Mouse (Mus musculus): ENCODE measurements around the gene Def8. TPM values are rescaled to one million over a fixed set of nuclear protein-coding genes. Genes with fewer than 3 reads are reported as not detected.
"Not testable (repeated sequence)": the region's sequence is repeated elsewhere in the genome, so short reads cannot be mapped to it uniquely, and the experiment has no call there.

Def8 gene
- total and polyA plus RNA-seq, 3 experiments = 12.6 to 18.6 (median 16.7) TPM

GRCm38 (mm10) chr8:123428939-123429721 is 5.8 kb downstream of the Def8 start:
- peaks cover 4% of the 10 kb centered on the region for H3K27me3 ChIP-seq (ENCODE audit: insufficient read depth, low read length)
- DNase-seq (ENCODE audit: low spot score) = no peak
- H3K4me1 ChIP-seq (ENCODE audit: insufficient read depth, low read depth, low read length) = no peaks in the 10 kb centered on the region
- TF ChIP-seq GATA1 (IDR thresholded peaks at IDR 0.05; ENCODE audit: borderline replicate concordance, low read length) (no peak), GATA2 (IDR thresholded peaks at IDR 0.05; ENCODE audit: borderline replicate concordance, low read depth, low read length) (no peak), CTCF (IDR thresholded peaks at IDR 0.05; ENCODE audit: low read depth, low read length) (no peak), POLR2AphosphoS5 (IDR thresholded peaks at IDR 0.05; ENCODE audit: insufficient replicate concordance, low read depth, low read length) (no peak), TAL1 (conservative IDR thresholded peaks at IDR 0.05; ENCODE audit: low read depth, low read length) (no peak)
- no peaks in the 10 kb centered on the region for H3K36me3 ChIP-seq (replicated peaks)
- no peaks in the 10 kb centered on the region for H3K9me3 ChIP-seq (replicated peaks)
- no peak for ATAC-seq (ENCODE audit: extremely low read depth, insufficient number of reproducible peaks, low FRiP score, poor library complexity, severe bottlenecking)
- H3K4me3 ChIP-seq (ENCODE audit: low read depth, low read length) = no peak overlapping the region

- not testable (repeated sequence) for H3K4me3 ChIP-seq (ENCODE audit: low read depth, low read length); ATAC-seq (ENCODE audit: extremely low read depth, insufficient number of reproducible peaks, low FRiP score, poor library complexity, severe bottlenecking); H3K36me3 ChIP-seq (replicated peaks); H3K9me3 ChIP-seq (replicated peaks); H3K27me3 ChIP-seq (ENCODE audit: insufficient read depth, low read length); H3K4me1 ChIP-seq (ENCODE audit: insufficient read depth, low read depth, low read length); DNase-seq (ENCODE audit: low spot score)
Observed at GRCm38 (mm10) chr8:123429722-123430013, 6.3 kb downstream of the Def8 start.

GRCm38 (mm10) chr8:123430936-123431335 is 7.6 kb downstream of the Def8 start:
- not testable (repeated sequence) for H3K36me3 ChIP-seq (replicated peaks); H3K4me3 ChIP-seq (ENCODE audit: low read depth, low read length); H3K9me3 ChIP-seq (replicated peaks); ATAC-seq (ENCODE audit: extremely low read depth, insufficient number of reproducible peaks, low FRiP score, poor library complexity, severe bottlenecking); H3K4me1 ChIP-seq (ENCODE audit: insufficient read depth, low read depth, low read length); DNase-seq (ENCODE audit: low spot score); H3K27me3 ChIP-seq (ENCODE audit: insufficient read depth, low read length)

GRCm38 (mm10) chr8:123431616-123432365 is 8.5 kb downstream of the Def8 start:
- H3K27me3 ChIP-seq (ENCODE audit: insufficient read depth, low read length) = peaks cover 9% of the 10 kb centered on the region
- no peak for DNase-seq (ENCODE audit: low spot score)
- no peaks in the 10 kb centered on the region for H3K36me3 ChIP-seq (replicated peaks)
- no peaks in the 10 kb centered on the region for H3K4me1 ChIP-seq (ENCODE audit: insufficient read depth, low read depth, low read length)
- no peaks in the 10 kb centered on the region for H3K9me3 ChIP-seq (replicated peaks)
- TF ChIP-seq TAL1 (conservative IDR thresholded peaks at IDR 0.05; ENCODE audit: low read depth, low read length) (no peak), GATA1 (IDR thresholded peaks at IDR 0.05; ENCODE audit: borderline replicate concordance, low read length) (no peak), POLR2AphosphoS5 (IDR thresholded peaks at IDR 0.05; ENCODE audit: insufficient replicate concordance, low read depth, low read length) (no peak), CTCF (IDR thresholded peaks at IDR 0.05; ENCODE audit: low read depth, low read length) (no peak), GATA2 (IDR thresholded peaks at IDR 0.05; ENCODE audit: borderline replicate concordance, low read depth, low read length) (no peak)
- H3K4me3 ChIP-seq (ENCODE audit: low read depth, low read length) = no peak overlapping the region
- no peak for ATAC-seq (ENCODE audit: extremely low read depth, insufficient number of reproducible peaks, low FRiP score, poor library complexity, severe bottlenecking)

GRCm38 (mm10) chr8:123432381-123432780 is 9.1 kb downstream of the Def8 start:
- H3K4me1 ChIP-seq (ENCODE audit: insufficient read depth, low read depth, low read length) = no peaks in the 10 kb centered on the region
- no peak overlapping the region for H3K4me3 ChIP-seq (ENCODE audit: low read depth, low read length)
- ATAC-seq (ENCODE audit: extremely low read depth, insufficient number of reproducible peaks, low FRiP score, poor library complexity, severe bottlenecking) (no peak), DNase-seq (ENCODE audit: low spot score) (no peak)
- H3K27me3 ChIP-seq (ENCODE audit: insufficient read depth, low read length) = peaks cover 9% of the 10 kb centered on the region
- H3K36me3 ChIP-seq (replicated peaks) = no peaks in the 10 kb centered on the region
- TF ChIP-seq POLR2AphosphoS5 (IDR thresholded peaks at IDR 0.05; ENCODE audit: insufficient replicate concordance, low read depth, low read length) = no peak
- TF ChIP-seq CTCF (IDR thresholded peaks at IDR 0.05; ENCODE audit: low read depth, low read length) = no peak
- TF ChIP-seq TAL1 (conservative IDR thresholded peaks at IDR 0.05; ENCODE audit: low read depth, low read length) = no peak
- no peak for TF ChIP-seq GATA2 (IDR thresholded peaks at IDR 0.05; ENCODE audit: borderline replicate concordance, low read depth, low read length)
- no peak for TF ChIP-seq GATA1 (IDR thresholded peaks at IDR 0.05; ENCODE audit: borderline replicate concordance, low read length)
- H3K9me3 ChIP-seq (replicated peaks) = no peaks in the 10 kb centered on the region

GRCm38 (mm10) chr8:123433241-123433974 is 10.1 kb downstream of the Def8 start:
- DNase-seq (ENCODE audit: low spot score); H3K9me3 ChIP-seq (replicated peaks); ATAC-seq (ENCODE audit: extremely low read depth, insufficient number of reproducible peaks, low FRiP score, poor library complexity, severe bottlenecking); H3K27me3 ChIP-seq (ENCODE audit: insufficient read depth, low read length); H3K4me1 ChIP-seq (ENCODE audit: insufficient read depth, low read depth, low read length); H3K36me3 ChIP-seq (replicated peaks); H3K4me3 ChIP-seq (ENCODE audit: low read depth, low read length): not testable (repeated sequence)

All from G1E (cell line).